Mouse (Mus musculus): ENCODE data around the gene Plek2.
"Not testable (repeated sequence)": the region's sequence is repeated elsewhere in the genome, so short reads cannot be mapped to it uniquely, and the experiment has no call there.

The Plek2 gene

GRCm38 (mm10) chr12:78906707-78907162, at the start of gene Plek2:
Gene Plek2, minus strand, starts transcription at chr12:78906964.
- DNase-seq (ENCODE audit: low spot score in 2 of 2), result peak; percentile 68 to 74

GRCm38 (mm10) chr12:78956405-78956804, 49.6 kb upstream of the Plek2 start:
- DNase-seq (ENCODE audit: low spot score in 2 of 2), result no peak

GRCm38 (mm10) chr12:78952484-78952883, 45.7 kb upstream of the Plek2 start:
- no peak for DNase-seq (ENCODE audit: low spot score in 2 of 2)

- DNase-seq (ENCODE audit: low spot score in 2 of 2), result no peak
Measured at GRCm38 (mm10) chr12:78952053-78952452, 45.3 kb upstream of the Plek2 start.

- no peak for DNase-seq (ENCODE audit: low spot score in 2 of 2)
Measured at GRCm38 (mm10) chr12:78947661-78948060, 40.9 kb upstream of the Plek2 start.

- DNase-seq (ENCODE audit: low spot score in 2 of 2), result peak in 1 of 2 experiments; percentile 14
Measured at GRCm38 (mm10) chr12:78947161-78947560, 40.4 kb upstream of the Plek2 start.

- no peak for DNase-seq (ENCODE audit: low spot score in 2 of 2)
Measured at GRCm38 (mm10) chr12:78942931-78943330, 36.2 kb upstream of the Plek2 start.

GRCm38 (mm10) chr12:78940081-78940480, 33.3 kb upstream of the Plek2 start:
- no peak for DNase-seq (ENCODE audit: low spot score in 2 of 2)

- DNase-seq (ENCODE audit: low spot score in 2 of 2), result no peak
Measured at GRCm38 (mm10) chr12:78939393-78940037, 32.8 kb upstream of the Plek2 start.

GRCm38 (mm10) chr12:78936494-78936893, 29.7 kb upstream of the Plek2 start:
- no peak for DNase-seq (ENCODE audit: low spot score in 2 of 2)

GRCm38 (mm10) chr12:78929900-78930299, 23.1 kb upstream of the Plek2 start:
- DNase-seq (ENCODE audit: low spot score in 2 of 2), result no peak

GRCm38 (mm10) chr12:78927287-78927686, 20.5 kb upstream of the Plek2 start:
- DNase-seq (ENCODE audit: low spot score in 2 of 2), result no peak

GRCm38 (mm10) chr12:78923539-78924189, 16.9 kb upstream of the Plek2 start:
- peak; percentile 48 to 54 for DNase-seq (ENCODE audit: low spot score in 2 of 2)

- not testable (repeated sequence) for DNase-seq (ENCODE audit: low spot score in 2 of 2)
Measured at GRCm38 (mm10) chr12:78922977-78923376, 16.2 kb upstream of the Plek2 start.

GRCm38 (mm10) chr12:78922058-78922457, 15.3 kb upstream of the Plek2 start:
- no peak for DNase-seq (ENCODE audit: low spot score in 2 of 2)

GRCm38 (mm10) chr12:78921421-78921820, 14.7 kb upstream of the Plek2 start:
- DNase-seq (ENCODE audit: low spot score in 2 of 2), result no peak

- peak; percentile 71 to 83 for DNase-seq (ENCODE audit: low spot score in 2 of 2)
Measured at GRCm38 (mm10) chr12:78919079-78919712, 12.4 kb upstream of the Plek2 start.

- DNase-seq (ENCODE audit: low spot score in 2 of 2), result peak; percentile 82 to 87
Measured at GRCm38 (mm10) chr12:78918227-78919078, 11.7 kb upstream of the Plek2 start.

GRCm38 (mm10) chr12:78916278-78916677, 9.5 kb upstream of the Plek2 start:
- DNase-seq (ENCODE audit: low spot score in 2 of 2), result no peak

- no peak for DNase-seq (ENCODE audit: low spot score in 2 of 2)
Measured at GRCm38 (mm10) chr12:78915561-78915960, 8.8 kb upstream of the Plek2 start.

GRCm38 (mm10) chr12:78914458-78914857, 7.7 kb upstream of the Plek2 start:
- DNase-seq (ENCODE audit: low spot score in 2 of 2), result no peak

Measured in spleen, postnatal 36 days (tissue).